Mouse (Mus musculus): ENCODE measurements around the gene Cd5l. TPM values are rescaled to one million over a fixed set of nuclear protein-coding genes. Genes with fewer than 3 reads are reported as not detected.
"Not testable (repeated sequence)": the region's sequence is repeated elsewhere in the genome, so short reads cannot be mapped to it uniquely, and the experiment has no call there.

Cd5l gene
- 100 to 1,000 TPM in 10 of 26 experiments, 10 to 100 TPM in 16; 19.3 to 262 (median 82.5) TPM for total RNA-seq (2018; cell fraction: chromatin; rRNA removed)
- 1,000 to 10,000 TPM in 2 of 26 experiments, 100 to 1,000 TPM in 24; 221 to 1,088 (median 499) TPM for total RNA-seq (2018; cell fraction: cytosol; rRNA removed)
- total RNA-seq (2018; cell fraction: nucleus; rRNA removed) = 100 to 1,000 TPM; 146 to 877 (median 411) TPM
- 496 to 1,051 TPM (median 577 TPM) in 3 replicates for polyA plus RNA-seq (2018)

DNA sequence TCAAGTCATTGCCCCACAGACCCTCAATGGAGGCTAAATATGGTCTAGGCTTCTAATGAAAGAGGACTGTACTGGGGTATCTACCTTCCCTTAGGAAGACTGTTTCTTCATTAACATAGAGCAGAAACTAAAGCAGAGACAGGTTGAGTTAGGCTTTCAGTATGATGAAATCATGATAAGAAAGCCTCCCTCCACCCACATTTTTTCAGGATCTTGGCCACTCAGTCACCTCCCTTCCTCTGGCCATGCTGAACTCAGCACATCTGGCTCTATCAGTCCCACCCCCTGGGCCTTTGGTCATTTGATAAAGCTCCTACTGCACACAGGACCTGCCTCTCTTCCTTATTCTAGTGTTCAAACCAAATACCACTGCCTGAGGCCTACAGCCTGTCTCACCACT, at the start of gene Cd5l:
Gene Cd5l, plus strand, starts transcription at position 301 of the 400 bp plus-strand sequence.
- Histone ChIP-seq H3K27ac (no peak within 1 kb of the TSS), H3K36me3 (ENCODE audit: inconsistent target) (no peaks in the 10 kb centered on the region), H3K4me3 (ENCODE audit: inconsistent target) (peak within 1 kb of the TSS; percentile 2; the same call in 1 of the 2 replicates), H3K79me2 (ENCODE audit: inconsistent target) (no peaks in the 10 kb centered on the region; the same call in 1 of the 2 replicates)

DNA sequence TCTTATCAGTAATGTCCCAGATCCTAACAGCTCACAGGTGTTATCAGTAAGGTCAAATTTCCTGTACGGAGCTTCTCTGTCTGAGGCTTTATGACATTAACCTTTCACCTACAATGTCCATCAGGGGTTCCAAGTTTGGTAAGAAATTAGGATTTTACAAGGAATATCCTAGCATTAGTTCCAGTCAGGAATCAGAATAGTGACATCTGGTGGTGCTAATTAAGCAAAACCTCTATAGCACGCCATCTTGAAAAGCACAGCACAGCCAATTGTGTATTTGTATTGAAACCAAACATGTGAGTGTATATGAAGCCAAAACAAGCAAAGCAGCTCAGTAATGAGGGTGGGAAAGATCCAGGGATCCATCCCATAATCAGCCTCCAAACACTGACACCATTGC, 47.8 kb upstream of the Cd5l start:
- Histone ChIP-seq H3K4me3 (ENCODE audit: inconsistent target) (no peak overlapping the region), H3K79me2 (ENCODE audit: inconsistent target) (no peaks in the 10 kb centered on the region), H3K27ac (no peak overlapping the region), H3K36me3 (ENCODE audit: inconsistent target) (no peaks in the 10 kb centered on the region)
- 100% methylated on average over 2 of the region's 2 CpGs for WGBS (ENCODE audit: missing documents)

DNA sequence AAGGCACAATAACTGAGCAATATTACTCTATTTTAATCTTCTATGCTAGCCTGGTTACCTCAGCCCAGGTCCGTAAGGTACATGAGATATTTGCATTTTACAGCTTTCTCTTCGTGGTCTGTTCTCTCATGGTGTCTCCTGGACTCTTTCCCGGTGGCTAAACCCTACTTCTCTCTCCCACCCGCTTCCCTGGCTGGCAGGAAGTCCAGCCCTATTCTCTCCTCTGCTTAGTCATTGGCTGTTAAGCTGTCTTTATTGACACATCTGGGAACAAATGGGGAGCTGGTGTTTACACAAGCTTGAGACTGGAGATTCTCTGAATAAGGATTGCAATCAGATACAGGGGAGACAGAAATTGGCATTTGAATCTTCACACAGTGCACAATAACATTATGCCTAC, 35.1 kb upstream of the Cd5l start:
- Histone ChIP-seq H3K36me3 (ENCODE audit: inconsistent target) (no peaks in the 10 kb centered on the region), H3K79me2 (ENCODE audit: inconsistent target) (no peaks in the 10 kb centered on the region), H3K4me3 (ENCODE audit: inconsistent target) (no peak overlapping the region), H3K27ac (no peak overlapping the region)
- WGBS (ENCODE audit: missing documents) = 46% methylated on average over 4 of the region's 4 CpGs

DNA sequence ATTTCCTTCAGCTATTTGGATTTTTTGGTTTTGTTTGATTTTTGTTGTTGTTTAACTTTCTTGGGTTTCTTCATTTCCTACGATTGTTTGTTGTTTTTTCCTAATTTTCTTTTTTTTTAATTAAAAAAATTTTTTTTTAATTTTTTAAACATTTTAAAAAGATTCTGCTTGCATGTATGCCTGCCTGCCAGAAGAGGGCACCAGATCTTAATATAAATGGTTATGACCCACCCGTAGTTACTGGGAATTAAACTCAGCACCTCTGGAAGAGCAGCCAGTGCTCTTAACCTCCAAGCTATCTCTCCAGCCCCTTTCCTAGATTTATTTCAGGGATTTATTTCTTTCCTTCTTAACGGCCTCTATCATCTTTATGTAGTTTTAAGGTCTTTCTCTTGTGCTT, 33.9 kb upstream of the Cd5l start:
- no peaks in the 10 kb centered on the region for H3K79me2 ChIP-seq (ENCODE audit: inconsistent target)
- WGBS (ENCODE audit: missing documents) = 18% methylated on average over 3 of the region's 3 CpGs
- no peak overlapping the region for H3K27ac ChIP-seq
- H3K36me3 ChIP-seq (ENCODE audit: inconsistent target) = no peaks in the 10 kb centered on the region
- no peak overlapping the region for H3K4me3 ChIP-seq (ENCODE audit: inconsistent target)

DNA sequence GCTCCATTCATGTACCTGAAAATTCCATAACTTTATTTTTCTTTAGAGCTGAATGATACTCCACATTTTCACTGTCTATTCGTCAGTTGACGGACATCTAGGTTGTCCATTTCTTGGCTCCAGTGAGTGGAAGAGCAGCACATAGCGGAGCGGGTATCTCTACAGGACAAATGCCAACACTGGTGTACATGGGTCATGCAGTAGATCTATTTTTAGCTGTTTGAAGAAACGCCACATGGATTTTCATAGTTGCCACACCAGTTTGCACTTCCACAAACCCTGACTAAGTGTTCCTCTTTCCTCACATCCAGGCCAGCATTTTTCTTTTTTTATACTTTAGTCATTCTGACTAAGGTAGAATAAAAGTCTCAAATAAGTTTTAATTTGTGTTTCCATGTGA, 19.8 kb upstream of the Cd5l start:
- WGBS (ENCODE audit: missing documents) = 30% methylated on average over 5 of the region's 5 CpGs
- Histone ChIP-seq H3K79me2 (ENCODE audit: inconsistent target) (no peaks in the 10 kb centered on the region), H3K4me3 (ENCODE audit: inconsistent target) (no peak overlapping the region), H3K27ac (peak overlapping the region; percentile 96), H3K36me3 (ENCODE audit: inconsistent target) (no peaks in the 10 kb centered on the region)

GRCm38 (mm10) chr3:87350992-87351391, 6.7 kb upstream of the Cd5l start:
- not testable (repeated sequence) for H3K79me2 ChIP-seq (ENCODE audit: inconsistent target); H3K36me3 ChIP-seq (ENCODE audit: inconsistent target); H3K27ac ChIP-seq; H3K4me3 ChIP-seq (ENCODE audit: inconsistent target)
- WGBS (ENCODE audit: missing documents) = 89% methylated on average over 2 of the region's 2 CpGs

- no peaks in the 10 kb centered on the region for H3K36me3 ChIP-seq (ENCODE audit: inconsistent target)
- no peak overlapping the region for H3K4me3 ChIP-seq (ENCODE audit: inconsistent target)
- H3K79me2 ChIP-seq (ENCODE audit: inconsistent target) = no peaks in the 10 kb centered on the region; the same call in 1 of the 2 replicates
- no peak overlapping the region for H3K27ac ChIP-seq
Measured at GRCm38 (mm10) chr3:87359215-87359614, 1.5 kb downstream of the Cd5l start.

DNA sequence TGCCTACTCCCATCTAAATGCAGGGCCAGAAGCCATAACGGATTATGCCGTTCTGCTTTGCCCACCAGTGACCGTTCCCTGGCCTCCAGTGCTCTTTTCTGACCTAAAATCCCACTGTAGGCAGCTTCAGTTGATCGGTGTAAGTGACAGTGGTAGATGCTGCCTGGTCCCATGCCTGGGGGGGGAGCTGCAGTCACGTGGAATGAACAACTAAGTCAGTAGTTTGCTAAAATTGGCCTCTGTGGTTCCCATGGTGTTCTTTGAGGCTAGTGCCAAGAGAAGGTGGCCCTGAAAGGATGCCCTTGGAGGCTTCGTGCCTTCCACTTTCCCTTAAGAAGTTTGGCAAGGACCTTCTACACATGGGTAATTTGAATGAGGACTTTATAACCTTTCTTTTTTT, 2.8 kb downstream of the Cd5l start:
- no peaks in the 10 kb centered on the region for H3K36me3 ChIP-seq (ENCODE audit: inconsistent target)
- no peaks in the 10 kb centered on the region; the same call in 1 of the 2 replicates for H3K79me2 ChIP-seq (ENCODE audit: inconsistent target)
- H3K27ac ChIP-seq = no peak overlapping the region
- no peak overlapping the region for H3K4me3 ChIP-seq (ENCODE audit: inconsistent target)
- 92% methylated on average over 6 of the region's 6 CpGs for WGBS (ENCODE audit: missing documents)

- Histone ChIP-seq H3K4me3 (ENCODE audit: inconsistent target) (no peak overlapping the region), H3K27ac (no peak overlapping the region), H3K36me3 (ENCODE audit: inconsistent target) (no peaks in the 10 kb centered on the region), H3K79me2 (ENCODE audit: inconsistent target) (no peaks in the 10 kb centered on the region)
- 96% methylated on average over 14 of the region's 14 CpGs for WGBS (ENCODE audit: missing documents)
Measured at GRCm38 (mm10) chr3:87365691-87366090, 8.0 kb downstream of the Cd5l start.

DNA sequence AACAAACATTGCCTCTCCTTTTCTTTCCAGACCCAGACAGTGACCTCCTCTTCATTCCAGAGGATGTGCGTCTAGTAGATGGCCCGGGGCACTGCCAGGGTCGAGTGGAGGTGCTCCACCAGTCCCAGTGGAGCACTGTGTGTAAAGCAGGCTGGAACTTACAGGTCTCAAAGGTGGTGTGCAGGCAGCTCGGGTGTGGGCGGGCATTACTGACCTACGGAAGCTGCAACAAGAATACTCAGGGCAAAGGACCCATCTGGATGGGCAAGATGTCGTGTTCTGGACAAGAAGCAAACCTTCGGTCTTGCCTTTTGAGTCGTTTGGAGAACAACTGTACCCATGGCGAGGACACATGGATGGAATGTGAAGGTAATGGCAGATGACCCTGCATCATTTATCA, 9.8 kb downstream of the Cd5l start:
- Histone ChIP-seq H3K36me3 (ENCODE audit: inconsistent target) (no peaks in the 10 kb centered on the region), H3K27ac (no peak overlapping the region), H3K4me3 (ENCODE audit: inconsistent target) (no peak overlapping the region), H3K79me2 (ENCODE audit: inconsistent target) (no peaks in the 10 kb centered on the region)
- 92% methylated on average over 10 of the region's 10 CpGs for WGBS (ENCODE audit: missing documents)

DNA sequence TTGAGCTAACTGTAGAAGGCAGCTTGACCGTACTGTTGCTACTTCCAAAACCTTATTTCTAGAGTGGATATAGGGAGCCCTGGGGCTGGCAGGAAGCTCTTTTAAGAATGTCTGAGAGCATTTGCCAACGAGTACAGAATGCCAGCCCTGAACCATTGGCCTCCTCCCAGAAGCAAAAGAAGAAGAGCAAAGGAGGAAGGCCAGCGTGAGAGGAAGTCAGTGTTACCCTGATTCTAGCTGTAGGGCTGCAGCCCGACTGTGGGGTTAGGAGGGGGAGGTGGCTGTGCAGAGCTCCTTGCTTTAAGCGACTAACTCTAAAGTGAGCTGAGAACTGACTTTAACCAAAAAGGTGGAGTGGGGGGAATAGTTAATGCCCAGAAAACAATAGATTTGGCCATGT, 11.5 kb downstream of the Cd5l start:
- H3K79me2 ChIP-seq (ENCODE audit: inconsistent target) = no peaks in the 10 kb centered on the region
- peak overlapping the region; percentile 7 for H3K27ac ChIP-seq
- H3K4me3 ChIP-seq (ENCODE audit: inconsistent target) = no peak overlapping the region
- no peaks in the 10 kb centered on the region for H3K36me3 ChIP-seq (ENCODE audit: inconsistent target)
- 22% methylated on average over 5 of the region's 5 CpGs for whole genome bisulfite sequencing (ENCODE audit: missing documents)

- Histone ChIP-seq H3K36me3 (ENCODE audit: inconsistent target) (no peaks in the 10 kb centered on the region), H3K79me2 (ENCODE audit: inconsistent target) (no peaks in the 10 kb centered on the region), H3K27ac (peak within 1 kb of the TSS; percentile 69), H3K4me3 (ENCODE audit: inconsistent target) (no peak within 1 kb of the TSS)
- WGBS (ENCODE audit: missing documents) = 42% methylated on average over 18 of the region's 18 CpGs
Measured at GRCm38 (mm10) chr3:87376195-87377165, 18.8 kb downstream of the Cd5l start, which contains the start of gene Fcrl1. Fcrl1 (plus strand) TSS chr3:87376387.

DNA sequence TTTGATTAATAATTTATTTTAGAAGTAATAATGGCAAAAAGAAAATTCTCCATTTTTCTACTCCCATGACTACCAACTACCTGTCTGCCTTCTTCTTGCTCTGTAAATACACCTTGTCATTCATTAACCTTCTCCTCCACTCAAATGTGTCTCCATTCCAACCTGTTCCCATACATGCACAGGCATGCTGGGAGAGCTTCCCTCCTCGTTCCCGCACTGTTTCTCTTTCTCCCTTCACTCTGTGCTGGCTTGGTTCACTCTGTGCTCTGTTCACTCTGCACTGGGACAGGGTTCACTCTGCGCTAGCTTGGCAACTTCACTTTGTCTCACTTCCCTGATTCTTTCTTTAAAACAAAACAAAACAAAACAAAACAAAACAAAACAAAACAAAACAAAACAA, 19.5 kb downstream of the Cd5l start:
- Histone ChIP-seq H3K4me3 (ENCODE audit: inconsistent target) (no peak overlapping the region), H3K27ac (no peak overlapping the region; the same call in 1 of the 2 replicates)
- WGBS (ENCODE audit: missing documents) = 92% methylated on average over 3 of the region's 3 CpGs

DNA sequence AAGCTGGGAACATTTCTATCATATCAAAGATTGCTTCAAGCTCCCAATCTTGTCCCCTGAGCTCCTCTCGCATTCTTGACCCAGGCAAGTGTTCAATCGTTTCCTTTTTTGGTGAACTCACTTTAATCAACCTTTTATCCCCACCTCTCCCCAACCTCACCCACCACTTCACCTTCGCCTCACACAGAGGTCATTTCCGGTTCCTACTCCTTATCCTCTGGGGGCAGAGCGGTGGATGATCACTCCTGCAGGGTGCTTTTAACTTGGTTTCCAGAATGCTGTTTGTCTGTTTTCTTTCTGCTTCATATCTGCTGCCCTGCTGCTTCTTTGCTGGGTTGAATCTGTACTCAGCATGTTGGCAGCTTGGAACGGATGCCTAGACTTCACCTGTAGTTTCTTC, 20.0 kb downstream of the Cd5l start:
- H3K36me3 ChIP-seq (ENCODE audit: inconsistent target) = no peaks in the 10 kb centered on the region
- WGBS (ENCODE audit: missing documents) = 73% methylated on average over 6 of the region's 6 CpGs
- no peak overlapping the region for H3K4me3 ChIP-seq (ENCODE audit: inconsistent target)
- peak overlapping the region; percentile 13; the same call in 1 of the 2 replicates for H3K27ac ChIP-seq
- H3K79me2 ChIP-seq (ENCODE audit: inconsistent target) = no peaks in the 10 kb centered on the region

More for the DNA sequence above, 19.5 kb downstream of the Cd5l start:
- Histone ChIP-seq H3K36me3 (ENCODE audit: inconsistent target) (no peaks in the 10 kb centered on the region), H3K79me2 (ENCODE audit: inconsistent target) (no peaks in the 10 kb centered on the region)

GRCm38 (mm10) chr3:87379641-87380315, 22.1 kb downstream of the Cd5l start:
- H3K4me3 ChIP-seq (ENCODE audit: inconsistent target); H3K36me3 ChIP-seq (ENCODE audit: inconsistent target); H3K79me2 ChIP-seq (ENCODE audit: inconsistent target); H3K27ac ChIP-seq: not testable (repeated sequence)
- 83% methylated on average over 2 of the region's 2 CpGs for WGBS (ENCODE audit: missing documents)

Measured in macrophage (primary cell).